Mouse (Mus musculus) mouse trophoblast stem cell (cell line): ENCODE data around the gene Lims1.
"Not testable (repeated sequence)": the region's sequence is repeated elsewhere in the genome, so short reads cannot be mapped to it uniquely, and the experiment has no call there.

Experiments used
- in situ Hi-C, 2 experiments: fragments of 300-500 bp; cut with MseI, MboI; formaldehyde crosslinking; loops; 2 replicates in 1 of 2; 3 replicates in 1 of 2; pipeline ENCODE4 v1.15.1; 2025

The Lims1 gene

DNA sequence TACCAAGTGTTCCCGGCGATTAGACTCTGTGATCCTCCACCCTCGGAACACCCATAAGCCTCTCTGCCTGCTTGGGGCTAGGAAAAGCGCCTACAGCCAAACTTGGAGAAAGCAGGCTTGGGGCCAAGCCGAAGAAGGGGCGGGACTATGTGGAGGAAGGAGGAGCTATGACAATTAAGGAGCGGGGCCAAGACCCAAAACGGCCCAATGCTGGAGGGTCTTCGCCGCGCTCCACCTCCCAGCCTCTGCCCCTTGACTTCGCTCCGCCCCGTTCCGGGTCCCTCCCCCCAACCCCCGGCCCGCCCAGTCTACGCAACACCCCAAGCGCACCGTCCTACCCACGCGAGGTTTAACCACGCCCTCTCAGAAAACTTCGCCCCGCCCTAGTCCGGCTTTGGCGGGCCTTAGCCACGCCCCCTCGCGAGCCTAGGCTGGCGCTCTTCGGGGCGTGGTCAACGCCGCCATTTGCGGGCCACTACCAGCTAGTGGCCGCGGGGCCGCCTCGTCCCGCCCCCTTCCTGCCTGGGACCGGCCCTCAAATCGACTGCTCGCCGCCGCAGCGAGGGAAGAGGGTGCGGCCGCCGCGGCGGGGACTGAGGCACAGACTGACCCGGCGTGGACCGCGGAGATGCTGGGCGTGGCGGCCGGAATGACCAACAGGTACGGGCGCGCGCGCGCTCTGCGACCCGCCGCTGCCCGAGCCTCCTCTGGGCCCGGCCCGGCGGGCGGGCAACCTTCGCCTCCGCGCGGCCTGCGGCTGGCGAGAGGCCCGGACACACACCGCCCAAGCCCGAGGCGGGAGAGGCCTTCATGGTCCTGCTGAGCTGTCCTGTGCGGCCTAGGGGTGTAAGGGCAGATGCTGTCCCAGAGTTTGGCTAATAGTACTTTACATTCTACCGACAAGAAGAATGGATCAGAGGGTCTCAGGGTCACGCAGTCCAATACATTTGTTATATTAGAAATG is at the start of gene Lims1:
Gene Lims1 (plus strand): TSS at position 439 of the 964 bp plus-strand sequence.
- in situ Hi-C loops, result no loop called here

- in situ Hi-C loops, result no loop called here
Observed at GRCm38 (mm10) chr10:58282238-58282637, 41.0 kb upstream of the Lims1 start.

- in situ Hi-C loops, result no loop called here
Observed at GRCm38 (mm10) chr10:58290742-58291141, 32.5 kb upstream of the Lims1 start.

GRCm38 (mm10) chr10:58294246-58294645 is 29.0 kb upstream of the Lims1 start:
- in situ Hi-C loops, result no loop called here

GRCm38 (mm10) chr10:58295605-58296004 is 27.7 kb upstream of the Lims1 start:
- in situ Hi-C loops, result no loop called here

GRCm38 (mm10) chr10:58304996-58305395 is 18.3 kb upstream of the Lims1 start:
- in situ Hi-C loops, result no loop called here

DNA sequence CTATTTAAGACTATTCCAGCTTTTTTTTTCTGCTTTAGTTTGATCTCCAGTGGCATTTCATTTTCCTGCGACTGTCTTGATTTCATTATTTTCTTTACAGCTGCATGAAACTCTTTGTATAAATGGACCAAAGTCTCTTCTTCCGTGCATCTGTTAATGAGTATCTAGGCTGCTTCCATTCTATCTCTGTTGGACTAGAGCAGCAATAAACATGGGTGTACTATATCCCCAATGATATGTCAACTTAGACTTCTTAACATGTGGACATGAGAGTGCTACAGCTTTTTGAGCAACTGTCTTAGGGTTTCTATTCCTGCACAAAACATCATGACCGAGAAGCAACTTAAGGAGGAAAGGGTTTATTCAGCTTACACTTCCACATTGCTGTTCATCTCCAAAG is 16.4 kb upstream of the Lims1 start:
- in situ Hi-C loops, result no loop called here

DNA sequence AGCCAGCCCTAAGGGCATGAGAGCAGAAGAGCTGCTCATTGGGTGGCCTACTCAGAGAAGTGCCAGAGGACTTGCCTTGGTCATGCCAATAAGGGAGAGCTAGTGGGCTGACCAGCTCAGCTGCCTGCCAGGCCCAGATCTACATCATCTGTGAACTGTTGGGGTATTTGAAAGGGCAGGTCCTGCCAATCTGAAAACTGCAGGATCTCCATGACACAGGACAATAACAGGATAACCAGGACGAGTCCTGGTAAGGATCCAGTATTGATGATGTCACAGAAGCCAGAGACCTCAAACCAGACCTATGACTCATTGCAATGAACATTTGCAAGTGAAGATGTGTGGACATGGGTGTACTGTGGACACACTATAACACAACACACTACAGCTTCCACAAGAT is 12.5 kb upstream of the Lims1 start:
- in situ Hi-C loops, result no loop called here

DNA sequence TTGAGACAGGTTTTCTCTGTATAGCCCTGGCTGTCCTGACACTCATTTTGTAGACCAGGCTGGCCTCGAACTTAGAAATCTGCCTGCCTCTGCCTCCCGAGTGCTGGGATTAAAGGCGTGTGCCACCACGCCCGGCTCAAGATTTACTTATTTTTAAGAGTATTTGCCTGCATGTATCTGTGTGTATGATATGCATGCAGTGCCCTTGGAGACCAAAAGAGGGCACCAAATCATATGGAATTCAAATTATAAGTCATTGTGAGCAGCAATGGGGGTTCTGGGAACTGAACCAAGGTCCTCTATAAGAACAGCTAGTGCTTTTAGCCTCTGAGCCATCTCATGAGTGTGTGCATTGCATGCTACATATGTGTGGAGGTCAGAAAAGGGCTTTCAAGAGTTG is 10.4 kb upstream of the Lims1 start:
- in situ Hi-C loops, result no loop called here

DNA sequence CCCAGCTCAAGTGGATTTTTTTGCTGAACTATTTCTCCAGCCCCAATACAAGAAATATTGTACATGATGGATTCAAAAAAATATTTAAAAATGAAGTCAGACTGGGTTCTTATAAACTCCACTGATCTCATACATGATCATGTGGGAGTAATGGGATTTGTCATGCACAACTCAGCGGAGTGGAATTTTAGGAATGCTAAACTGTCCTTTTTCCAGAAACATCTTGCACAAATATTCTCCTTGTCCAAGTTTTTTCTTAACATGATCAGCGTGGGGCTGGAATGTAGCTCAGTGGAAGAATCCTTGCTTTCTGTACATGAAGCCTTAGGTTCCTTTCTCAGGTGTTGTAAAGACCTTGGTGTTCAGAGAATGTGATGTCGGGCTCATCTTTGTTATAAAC is 2.4 kb upstream of the Lims1 start:
- in situ Hi-C loops, result no loop called here

DNA sequence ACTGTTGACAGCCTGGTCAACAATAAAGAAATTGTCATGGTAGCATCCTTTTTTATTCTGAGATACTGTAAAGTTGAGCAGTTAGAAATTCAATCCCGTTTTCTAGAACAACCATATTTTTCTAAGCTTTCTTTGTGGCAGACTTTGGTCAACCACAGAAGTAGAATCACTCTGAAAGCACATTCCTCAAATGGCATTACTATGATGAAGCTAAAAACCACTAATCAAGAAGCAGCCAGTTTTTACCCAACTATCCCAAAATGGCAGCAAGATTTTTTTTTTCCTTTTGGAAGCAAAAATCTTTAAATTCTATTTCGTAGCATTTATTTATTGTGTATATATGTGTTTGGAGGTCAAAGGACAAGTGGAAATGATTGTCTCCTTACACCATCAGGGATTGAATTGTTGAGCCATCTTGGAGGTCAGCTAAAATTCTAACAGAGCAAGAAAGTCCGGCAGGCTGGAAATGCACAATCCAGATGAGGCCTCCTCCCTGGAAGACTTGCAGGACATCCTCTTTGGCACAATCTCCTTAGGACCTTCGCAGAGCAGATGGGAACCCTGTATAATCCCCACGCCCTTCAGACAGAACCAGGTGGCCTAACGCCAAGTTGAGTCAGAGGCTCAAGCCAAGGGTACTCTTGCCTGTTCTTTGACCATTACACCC is 772 bp upstream of the Lims1 start:
- in situ Hi-C loops, result no loop called here

DNA sequence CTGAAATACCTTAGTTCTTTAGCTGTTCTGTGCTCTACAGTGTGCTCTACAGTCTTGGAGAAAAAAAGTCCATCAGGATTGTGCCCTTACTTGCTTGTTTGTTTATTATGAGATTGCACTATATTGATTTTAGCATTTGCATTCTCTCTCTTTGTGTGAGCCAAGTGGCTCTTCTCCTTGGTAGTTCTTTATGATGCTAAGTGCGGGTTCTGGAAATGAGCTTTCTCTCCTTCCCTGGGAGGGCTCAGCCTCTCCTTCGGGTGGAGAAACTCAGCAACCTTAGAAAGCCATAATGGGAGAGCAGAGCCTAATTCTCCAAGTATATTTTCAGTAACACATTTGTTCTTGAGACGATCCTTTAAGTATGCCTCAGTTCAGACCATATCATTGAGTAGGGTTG is 3.0 kb downstream of the Lims1 start:
- in situ Hi-C loops, result no loop called here

- in situ Hi-C loops, result not testable (repeated sequence)
Observed at GRCm38 (mm10) chr10:58327836-58328235, 4.6 kb downstream of the Lims1 start.

- in situ Hi-C loops, result no loop called here
Observed at GRCm38 (mm10) chr10:58328517-58329108, 5.3 kb downstream of the Lims1 start.

DNA sequence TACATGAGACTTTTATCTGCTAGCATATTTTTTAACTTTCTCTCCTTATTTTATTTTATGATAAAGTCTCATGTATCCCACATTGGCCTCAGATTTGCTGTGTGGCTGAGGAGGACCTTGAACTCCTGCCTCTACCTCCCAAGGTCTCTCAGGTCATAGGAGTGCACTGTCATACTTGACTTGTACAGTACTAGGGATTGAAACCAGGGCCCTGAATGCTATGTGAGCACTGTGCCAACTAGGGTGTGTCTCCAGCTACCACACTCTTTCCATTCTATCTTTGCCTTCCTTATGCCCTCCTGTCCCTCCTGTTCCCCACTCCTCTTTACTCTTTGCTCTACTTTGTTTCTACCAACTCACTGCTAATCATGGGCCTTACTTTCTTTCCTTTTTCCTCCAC is 7.4 kb downstream of the Lims1 start:
- in situ Hi-C loops, result no loop called here

- in situ Hi-C loops, result no loop called here
Observed at GRCm38 (mm10) chr10:58331741-58332140, 8.5 kb downstream of the Lims1 start.

GRCm38 (mm10) chr10:58333414-58333813 is 10.1 kb downstream of the Lims1 start:
- in situ Hi-C loops, result no loop called here

- in situ Hi-C loops, result no loop called here
Observed at GRCm38 (mm10) chr10:58336156-58336555, 12.9 kb downstream of the Lims1 start.

GRCm38 (mm10) chr10:58337091-58337490 is 13.8 kb downstream of the Lims1 start:
- in situ Hi-C loops, result not testable (repeated sequence)

GRCm38 (mm10) chr10:58338590-58338989 is 15.3 kb downstream of the Lims1 start:
- in situ Hi-C loops, result no loop called here

GRCm38 (mm10) chr10:58341685-58342084 is 18.4 kb downstream of the Lims1 start:
- in situ Hi-C loops, result no loop called here

DNA sequence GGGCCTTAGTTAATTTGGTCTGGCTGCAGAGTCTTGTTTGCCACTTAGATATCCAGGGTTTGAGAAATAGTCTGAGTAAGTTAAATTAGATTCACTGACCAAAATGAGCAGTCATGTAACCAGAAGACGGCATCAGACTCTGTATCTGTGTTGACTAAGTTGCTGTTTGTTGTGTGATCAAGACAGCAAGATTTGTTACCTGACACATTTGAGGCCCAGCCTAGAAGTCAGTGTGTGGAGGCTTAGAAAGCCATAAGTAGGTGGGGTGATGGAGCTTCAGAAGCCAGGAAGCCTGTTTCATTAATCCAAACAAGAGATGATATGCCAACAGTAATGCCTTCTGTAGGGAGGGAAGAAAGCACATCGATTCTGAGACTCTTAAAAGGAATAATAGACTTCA is 18.9 kb downstream of the Lims1 start:
- in situ Hi-C loops, result no loop called here

- in situ Hi-C loops, result no loop called here
Observed at GRCm38 (mm10) chr10:58343552-58343951, 20.3 kb downstream of the Lims1 start.
